Mouse (Mus musculus): ENCODE results near the gene Gm49345.
"Not testable (repeated sequence)": the region's sequence is repeated elsewhere in the genome, so short reads cannot be mapped to it uniquely, and the experiment has no call there.

The Gm49345 gene

GRCm38 (mm10) chr13:67637294-67638007 lies at the start of gene Gm49345, which contains the start of gene Zfp729a:
TSS of gene Gm49345 (minus strand) at chr13:67637769.
TSS of gene Zfp729a (minus strand) at chr13:67637791.
- peak; percentile 86 for DNase-seq (ENCODE audit: extremely low read depth, insufficient read length, low spot score)

DNA sequence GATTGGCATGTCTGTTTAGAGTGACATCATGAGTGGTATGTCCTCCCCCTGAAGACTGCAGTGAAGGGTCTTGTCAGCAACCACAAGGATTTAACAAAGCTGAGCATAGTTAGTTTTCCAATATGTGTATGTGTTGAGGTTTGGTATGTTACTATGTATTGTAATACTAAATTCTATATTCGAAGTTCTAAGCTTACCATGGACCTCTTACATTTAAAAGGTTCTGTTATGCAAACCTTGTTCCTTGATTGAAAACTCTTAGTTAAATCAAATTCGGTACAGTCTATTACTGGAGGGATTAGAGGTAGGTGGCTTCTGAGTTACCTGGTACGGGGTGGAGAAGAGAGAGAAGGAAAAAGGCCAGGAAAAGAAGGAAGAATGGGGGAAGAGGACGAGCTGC lies 49.4 kb upstream of the Gm49345 start, which contains the start of gene Zfp738:
Zfp738 (minus strand) TSS at position 101 of the 400 bp plus-strand sequence.
- DNase-seq (ENCODE audit: extremely low read depth, insufficient read length, low spot score) = no peak

- not testable (repeated sequence) for DNase-seq (ENCODE audit: extremely low read depth, insufficient read length, low spot score)
Measured at GRCm38 (mm10) chr13:67683841-67684240, 46.3 kb upstream of the Gm49345 start.

GRCm38 (mm10) chr13:67682959-67683735 lies 45.6 kb upstream of the Gm49345 start:
- peak; percentile 76 for DNase-seq (ENCODE audit: extremely low read depth, insufficient read length, low spot score)

GRCm38 (mm10) chr13:67674902-67675301 lies 37.3 kb upstream of the Gm49345 start:
- no peak for DNase-seq (ENCODE audit: extremely low read depth, insufficient read length, low spot score)

DNA sequence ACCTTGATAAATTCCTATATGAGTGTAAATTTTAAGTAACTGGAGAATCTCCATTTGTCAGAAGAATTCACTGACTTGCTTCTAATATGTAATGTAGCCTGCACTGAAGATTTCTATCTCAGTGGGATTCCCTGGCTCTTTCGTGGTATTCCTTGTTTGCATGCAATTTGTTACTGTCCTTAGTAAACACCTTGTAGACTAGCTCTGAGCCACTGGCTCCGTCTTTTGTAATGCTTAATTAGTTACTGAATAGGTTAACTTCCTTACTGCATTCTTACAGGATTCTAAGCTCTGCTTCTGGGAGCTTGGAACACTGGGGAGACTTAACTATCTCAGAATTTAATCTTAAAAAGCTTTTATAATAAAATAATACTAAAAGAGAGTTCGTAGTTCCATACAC lies 14.9 kb upstream of the Gm49345 start:
- no peak for DNase-seq (ENCODE audit: extremely low read depth, insufficient read length, low spot score)

DNA sequence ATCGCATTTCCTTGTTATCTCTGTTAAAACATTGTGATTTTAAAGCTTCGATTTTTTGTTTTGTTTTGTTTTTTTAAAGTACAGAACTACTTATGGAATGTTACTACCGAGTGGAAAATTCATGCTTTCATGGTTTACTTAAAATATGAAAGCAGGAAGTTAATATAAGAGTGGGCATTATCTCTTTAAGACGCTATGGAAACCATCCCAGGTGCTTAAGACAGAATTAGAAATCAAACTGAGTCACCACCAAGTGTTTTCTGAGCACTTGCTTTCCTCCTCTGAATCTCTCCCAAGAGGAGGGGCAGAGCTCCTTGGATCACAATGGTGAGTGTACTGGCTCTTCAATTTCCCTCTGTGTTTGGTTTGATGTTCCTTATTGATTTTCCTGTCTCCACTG lies 27.5 kb downstream of the Gm49345 start:
- peak; percentile 3 for DNase-seq (ENCODE audit: extremely low read depth, insufficient read length, low spot score)

DNA sequence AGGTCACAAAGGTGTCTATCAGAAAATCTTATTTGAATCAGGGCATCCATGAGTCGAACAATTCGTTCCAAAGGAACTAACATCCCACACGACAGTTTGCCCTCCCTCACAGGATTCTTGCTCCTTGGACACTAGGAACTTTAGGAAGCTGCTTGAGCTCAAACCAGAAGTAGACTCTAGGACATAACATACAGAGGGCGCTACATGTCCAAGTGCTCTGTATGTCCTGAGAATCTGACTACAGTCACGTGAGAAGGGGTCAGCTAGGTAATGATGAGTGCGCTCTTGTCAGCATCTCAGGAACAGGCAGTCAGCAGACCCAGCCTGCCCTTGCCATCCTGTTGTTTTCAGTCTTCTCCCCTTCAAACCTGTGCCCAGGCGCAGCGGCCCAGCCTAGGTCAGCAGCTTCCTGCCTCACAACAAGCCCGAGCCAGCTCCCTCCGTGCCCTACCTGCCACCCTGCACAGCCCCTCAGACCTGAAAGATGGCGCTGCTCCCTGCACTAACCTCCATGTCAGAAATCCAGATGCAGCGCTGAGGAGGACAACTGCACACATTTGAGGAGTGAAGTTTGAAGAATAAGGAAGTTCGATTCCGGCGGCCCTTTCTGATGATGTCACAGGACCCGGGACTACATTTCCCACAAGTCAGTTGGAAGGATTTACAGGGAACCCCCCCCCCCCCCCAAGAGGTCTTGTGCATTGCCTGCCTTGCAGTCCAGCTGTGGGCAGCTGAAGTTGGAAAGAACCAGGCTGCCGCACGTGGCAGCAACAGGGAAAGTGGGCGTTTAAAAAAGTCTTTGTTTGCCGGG lies 28.3 kb downstream of the Gm49345 start, which contains the start of gene Zfp729b:
Zfp729b (minus strand) TSS at position 642 of the 811 bp plus-strand sequence.
- DNase-seq (ENCODE audit: extremely low read depth, insufficient read length, low spot score) = peak; percentile 58

DNA sequence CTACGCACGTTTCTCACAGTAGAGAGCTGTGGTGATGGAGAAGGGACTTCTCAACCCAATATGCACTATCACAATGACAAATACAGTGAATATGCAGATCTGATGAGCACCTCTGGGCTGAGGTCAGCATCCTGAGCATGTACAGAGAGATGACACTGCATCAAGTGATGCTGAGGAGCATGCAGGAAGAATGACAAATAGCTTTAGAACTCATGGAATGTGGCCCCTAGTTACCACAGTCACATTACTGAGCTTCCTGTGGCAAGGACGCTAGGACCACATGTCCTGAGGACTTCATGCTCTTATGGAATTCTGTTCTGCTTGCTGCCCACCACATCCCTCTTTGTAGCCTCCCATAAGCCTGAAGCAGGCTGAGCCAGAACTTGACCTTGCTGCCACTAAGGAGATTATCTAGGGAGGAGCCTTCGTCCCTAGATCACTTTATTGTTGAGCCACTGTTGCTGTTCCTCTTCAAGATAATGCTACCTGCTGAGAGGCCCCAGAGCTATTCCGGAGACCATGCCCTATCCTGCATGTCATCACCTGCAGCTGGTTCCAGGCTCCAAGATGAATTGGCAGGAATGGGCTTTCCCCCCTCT lies 64.9 kb downstream of the Gm49345 start:
- DNase-seq (ENCODE audit: extremely low read depth, insufficient read length, low spot score) = peak; percentile 35

GRCm38 (mm10) chr13:67553730-67554129 lies 83.8 kb downstream of the Gm49345 start, which contains the start of gene Zfp748:
TSS of gene Zfp748 (minus strand) at chr13:67553830.
- no peak for DNase-seq (ENCODE audit: extremely low read depth, insufficient read length, low spot score)

DNA sequence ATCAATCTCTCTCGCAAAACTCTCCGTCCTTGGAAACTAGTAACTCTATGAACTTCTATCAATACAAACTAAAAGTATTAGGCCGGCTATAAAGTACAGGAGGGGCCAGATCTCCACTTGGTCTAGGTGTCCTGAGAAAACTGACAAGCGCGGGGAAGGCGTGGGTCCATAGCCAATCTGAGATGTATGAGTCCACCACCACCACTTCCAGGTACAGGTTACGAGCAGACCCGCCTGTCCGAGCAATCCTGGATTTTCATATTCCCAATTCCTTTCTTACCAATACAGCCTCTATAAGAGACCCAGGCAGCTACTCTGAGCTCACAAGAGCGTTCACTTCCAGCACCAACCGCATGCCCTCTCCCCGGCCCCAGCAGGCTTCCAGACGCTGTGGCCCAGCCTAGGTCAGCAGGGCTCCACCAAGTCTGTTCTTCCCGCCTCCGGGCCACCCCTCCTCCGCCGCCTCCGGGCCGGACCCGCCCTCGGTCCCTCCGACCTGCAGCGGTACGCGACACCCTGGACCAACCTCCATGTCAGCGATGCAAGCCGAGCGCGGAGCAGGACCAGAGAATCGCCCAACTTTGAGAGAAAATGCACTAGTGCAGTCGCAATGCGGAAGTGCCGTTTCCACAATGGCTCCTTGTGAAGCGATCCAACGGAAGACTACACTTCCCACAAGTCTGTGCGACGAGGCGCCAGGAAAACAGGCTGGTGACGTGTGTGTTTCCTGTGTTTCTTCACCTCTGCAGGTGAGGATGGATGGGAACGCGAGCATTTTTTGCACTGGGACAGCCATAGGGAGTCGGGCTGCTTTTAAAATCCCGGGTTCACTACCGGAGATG lies 84.8 kb downstream of the Gm49345 start:
- peak; percentile 89 for DNase-seq (ENCODE audit: extremely low read depth, insufficient read length, low spot score)

GRCm38 (mm10) chr13:67545941-67546340 lies 91.6 kb downstream of the Gm49345 start:
- DNase-seq (ENCODE audit: extremely low read depth, insufficient read length, low spot score) = no peak

Data from 3134 (cell line).